Mouse (Mus musculus) bone marrow, adult 2 months (tissue): ENCODE results near the gene Acaa1b.

ENCODE experiments used
- CTCF ChIP-seq: fragments of 200-500 bp; IDR thresholded peaks from 2 replicates; pipeline ENCODE4 v1.5.1; 2011; ENCODE audit warnings: low read length, control low read depth; ENCODE audit not compliant: control insufficient read depth, insufficient read depth
- POLR2A ChIP-seq: fragments of 200-500 bp; IDR thresholded peaks from 2 replicates; pipeline ENCODE4 v1.6.1; 2011; ENCODE audit warnings: low read depth, mild to moderate bottlenecking, control low read depth, low read length, borderline replicate concordance; ENCODE audit not compliant: control insufficient read depth

GRCm38 (mm10) chr9:119179292-119179691 lies 22.4 kb upstream of the Acaa1b start:
- TF ChIP-seq POLR2A (no peak), CTCF (no peak)
